Comparison of ENCODE assay signal across 9 mouse cellular contexts in the genomic region with DNA sequence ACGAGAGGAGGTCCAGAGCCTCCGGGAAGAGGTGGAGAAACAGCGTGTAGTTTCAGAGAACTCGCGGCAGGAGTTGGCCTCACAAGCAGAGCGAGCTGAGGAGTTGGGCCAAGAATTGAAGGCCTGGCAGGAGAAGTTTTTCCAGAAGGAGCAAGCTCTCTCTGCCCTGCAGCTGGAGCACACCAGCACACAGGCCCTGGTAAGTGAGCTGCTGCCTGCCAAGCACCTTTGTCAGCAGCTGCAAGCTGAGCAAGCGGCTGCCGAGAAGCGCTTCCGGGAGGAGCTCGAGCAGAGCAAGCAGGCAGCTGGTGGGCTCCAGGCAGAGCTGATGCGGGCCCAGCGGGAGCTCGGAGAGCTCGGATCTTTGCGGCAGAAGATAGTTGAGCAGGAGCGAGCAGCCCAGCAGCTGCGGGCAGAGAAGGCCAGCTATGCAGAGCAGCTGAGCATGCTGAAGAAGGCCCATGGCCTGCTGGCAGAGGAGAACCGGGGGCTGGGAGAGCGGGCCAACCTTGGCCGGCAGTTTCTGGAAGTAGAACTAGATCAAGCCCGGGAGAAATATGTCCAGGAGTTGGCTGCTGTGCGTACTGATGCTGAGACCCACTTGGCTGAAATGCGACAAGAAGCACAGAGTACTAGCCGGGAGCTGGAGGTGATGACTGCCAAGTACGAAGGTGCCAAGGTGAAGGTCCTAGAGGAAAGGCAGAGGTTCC. TPM values are rescaled to one million over a fixed set of nuclear protein-coding genes. Genes with fewer than 3 reads are reported as not detected.
A peak's percentile ranks its signal among the peaks of the same experiment; 100 is the strongest.
DNase-seq lines count a peak whose midpoint lies in the region; ATAC-seq and TF ChIP-seq lines count a peak whose summit lies in the region.
"Had no signal": no experiment of that assay in that cellular context is flagged by ENCODE, and none has a peak within 500 bp of the region (broad histone marks: within the 10 kb centered on the region; RNA-seq: fewer than 3 reads in every experiment).

No protein-coding gene starts in this region.

- no peak overlapping the region for H3K4me3 ChIP-seq in hindbrain, postnatal 0 days (ENCODE audit: low read length)
- H3K4me3 ChIP-seq in hindbrain, embryonic 11.5 days (ENCODE audit: low read depth, low read length) = no peak overlapping the region

- no peaks in the 10 kb centered on the region for H3K9me3 ChIP-seq in hindbrain, postnatal 0 days (ENCODE audit: low read length)
- no peaks in the 10 kb centered on the region for H3K9me3 ChIP-seq in hindbrain, embryonic 11.5 days (ENCODE audit: control insufficient read depth, low read length)

- DNase-seq in hindbrain, postnatal 0 days (ENCODE audit: low spot score) = peak; percentile 74
- no peak for DNase-seq in hindbrain, embryonic 11.5 days (ENCODE audit: low spot score)
- DNase-seq in R1 (ENCODE audit: low read depth, low spot score) = peak; percentile 75
- peak; percentile 65 to 74 for DNase-seq in cerebellum, postnatal 14 days
- peak; percentile 53 for DNase-seq in layer of hippocampus, adult 9-11 months
- DNase-seq in T-cell, adult 2 months (ENCODE audit: low spot score) = no peak
- DNase-seq in natural killer cell, adult 2 months (ENCODE audit: low spot score in 2 of 2) = no peak

- TF ChIP-seq CTCF in hindbrain, postnatal 0 days (IDR thresholded peaks at IDR 0.05; ENCODE audit: low read depth) = no peak

- peaks cover 74% of the 10 kb centered on the region for H3K36me3 ChIP-seq in hindbrain, postnatal 0 days (ENCODE audit: insufficient read depth, low read length)
- peaks cover 37% of the 10 kb centered on the region for H3K36me3 ChIP-seq in hindbrain, embryonic 11.5 days (ENCODE audit: control insufficient read depth, insufficient read depth, low read length)

- no peak overlapping the region for H3K4me2 ChIP-seq in hindbrain, postnatal 0 days (ENCODE audit: low read depth, low read length)
- no peak overlapping the region for H3K4me2 ChIP-seq in hindbrain, embryonic 11.5 days (replicated peaks; ENCODE audit: low read depth, low read length)

- H3K27ac ChIP-seq in hindbrain, postnatal 0 days = peak overlapping the region; percentile 81
- H3K27ac ChIP-seq in hindbrain, embryonic 11.5 days (ENCODE audit: low read depth, low read length) = no peak overlapping the region
- H3K27ac ChIP-seq: liver, embryonic 14.5 days had no signal

- no peaks in the 10 kb centered on the region for H3K27me3 ChIP-seq in hindbrain, postnatal 0 days (ENCODE audit: insufficient read depth, low read length)
- H3K27me3 ChIP-seq in hindbrain, embryonic 11.5 days (ENCODE audit: control insufficient read depth, insufficient read depth, low read length) = no peaks in the 10 kb centered on the region

- WGBS in hindbrain, postnatal 0 days = 68% methylated on average over 26 of the region's 26 CpGs
- 92% methylated on average over 26 of the region's 26 CpGs for WGBS in hindbrain, embryonic 11.5 days

- no peak overlapping the region for H3K9ac ChIP-seq in hindbrain, postnatal 0 days (replicated peaks; ENCODE audit: low read length)
- H3K9ac ChIP-seq in hindbrain, embryonic 11.5 days (ENCODE audit: low read depth, low read length) = no peak overlapping the region
- H3K9ac ChIP-seq: liver, embryonic 14.5 days had no signal

- 0 out of 2 replicates have a peak, but pooled peaks cover 3% of the 10 kb centered on the region for H3K4me1 ChIP-seq in hindbrain, postnatal 0 days (ENCODE audit: insufficient read depth, low read length)
- no peaks in the 10 kb centered on the region for H3K4me1 ChIP-seq in hindbrain, embryonic 11.5 days (replicated peaks; ENCODE audit: control insufficient read depth, insufficient read depth, low read length)

- peak; percentile 57 for ATAC-seq in hindbrain, postnatal 0 days
- no peak for ATAC-seq in hindbrain, embryonic 11.5 days (ENCODE audit: low FRiP score)
- ATAC-seq in megakaryocyte-erythroid progenitor cell, adult 5-6 weeks (replicated peaks; ENCODE audit: low FRiP score, low TSS enrichment, poor library complexity, severe bottlenecking) = no peak

RNA-seq across cellular contexts. Expression of gene Il18bp, which starts 17.4 kb away (rescaled TPM):
- 7.1 and 14.7 TPM in 2 replicates for total RNA-seq in hindbrain, postnatal 0 days (2014; rRNA removed)
- polyA plus RNA-seq in hindbrain, postnatal 0 days (2015; fragmentation: Nextera tagmentation; extraction: Ambion mirVana) = 3.0 and 3.3 TPM in 2 replicates
- 3.1 and 4.4 TPM in 2 replicates for polyA plus RNA-seq in hindbrain, embryonic 11.5 days (2014; fragmentation: Nextera tagmentation; extraction: Ambion mirVana)
- 4.7 and 9.2 TPM in 2 replicates for total RNA-seq in megakaryocyte-erythroid progenitor cell, adult 5-6 weeks (2014; fragmentation: Nextera tagmentation)
- 1.1 and 2.7 TPM in 2 replicates for total RNA-seq in megakaryocyte-erythroid progenitor cell, adult 5-6 weeks (2017)

Comparison
In these comparisons a context has a peak if more than half of its experiments do, and no peak if none do; other contexts are left out.
1. DNase-seq: peak in hindbrain, postnatal 0 days (single experiment), R1 (single experiment), cerebellum, postnatal 14 days (2 of 2) and layer of hippocampus, adult 9-11 months (single experiment); none in hindbrain, embryonic 11.5 days (single experiment), T-cell, adult 2 months (single experiment) and natural killer cell, adult 2 months (0 of 2).